Mouse (Mus musculus) G1E (cell line): Measurements from ENCODE around the gene Aen. TPM values are rescaled to one million over a fixed set of nuclear protein-coding genes. Genes with fewer than 3 reads are reported as not detected.

Experiments
- ATAC-seq: 2 replicates; pipeline ENCODE4 v1.8.0; 2016; ENCODE audit warnings: mild to moderate bottlenecking; ENCODE audit not compliant: insufficient number of reproducible peaks, poor library complexity, low FRiP score, severe bottlenecking; ENCODE audit errors: extremely low read depth
- DNase-seq: peaks from one replicate; pipeline ENCODE4 v3.0.0; 2012; ENCODE audit warnings: low spot score
- H3K27me3 ChIP-seq: 2 replicates; pipeline ENCODE4 v1.6.1; 2012; ENCODE audit warnings: mild to moderate bottlenecking, low read length, inconsistent platforms; ENCODE audit not compliant: insufficient read depth
- H3K36me3 ChIP-seq: replicated peaks from 2 replicates; pipeline ENCODE3; 2012; ENCODE audit warnings: mild to moderate bottlenecking, inconsistent platforms
- H3K4me1 ChIP-seq: 2 replicates; pipeline ENCODE4 v1.6.1; 2012; ENCODE audit warnings: low read depth, low read length, inconsistent platforms, mixed read lengths; ENCODE audit not compliant: insufficient read depth
- H3K4me3 ChIP-seq: 2 replicates; pipeline ENCODE4 v1.5.1; 2012; ENCODE audit warnings: low read depth, mild to moderate bottlenecking, inconsistent platforms, low read length, moderate library complexity, mixed read lengths
- H3K9me3 ChIP-seq: replicated peaks from 2 replicates; pipeline ENCODE4 v1.6.1; 2012; ENCODE audit warnings: inconsistent platforms
- CTCF ChIP-seq: IDR thresholded peaks from 2 replicates; pipeline ENCODE4 v1.5.1; 2012; ENCODE audit warnings: low read depth, low read length, inconsistent platforms, mixed read lengths
- GATA1 ChIP-seq: IDR thresholded peaks from 2 replicates; pipeline ENCODE4 v1.6.1; 2012; ENCODE audit warnings: borderline replicate concordance, low read length, inconsistent platforms, mixed read lengths
- GATA2 ChIP-seq: IDR thresholded peaks from 2 replicates; pipeline ENCODE4 v1.6.1; 2012; ENCODE audit warnings: low read depth, low read length, inconsistent platforms, borderline replicate concordance
- POLR2AphosphoS5 ChIP-seq: IDR thresholded peaks from 2 replicates; pipeline ENCODE4 v1.6.1; 2012; ENCODE audit warnings: low read depth, low read length, inconsistent platforms; ENCODE audit not compliant: insufficient replicate concordance
- TAL1 ChIP-seq: conservative IDR thresholded peaks from 2 replicates; pipeline ENCODE4 v1.6.1; 2012; ENCODE audit warnings: low read depth, low read length, inconsistent platforms, mixed read lengths
- polyA plus RNA-seq: library from polyadenylated mRNA; stranded (reverse); fragments of >175 nt; gene quantifications from 2 replicates; pipeline ENCODE4 v1.2.3, GENCODE M21; 2012
- total RNA-seq, 2 experiments: library from RNA; stranded (forward) in 1 of 2; stranded (reverse) in 1 of 2; fragments of 200-1000 nt in 1 of 2; fragments of >200 nt in 1 of 2; fragmentation: Nextera tagmentation in 1 of 2; gene quantifications; 2 replicates each; pipeline ENCODE4 v1.2.3; 2014 to 2017

Aen gene
- total RNA-seq (2014; fragmentation: Nextera tagmentation): 15.3 and 18.7 TPM in 2 replicates
- 38.7 and 43.5 TPM in 2 replicates for total RNA-seq (2017)
- 81.9 and 116 TPM in 2 replicates for polyA plus RNA-seq

GRCm38 (mm10) chr7:78895653-78896333 is at the start of gene Aen:
Aen (plus strand) TSS chr7:78895854.
- H3K36me3 ChIP-seq: peaks cover 24% of the 10 kb centered on the region
- TF ChIP-seq GATA2 (no peak), CTCF (no peak), GATA1 (no peak), POLR2AphosphoS5 (no peak)
- peak; percentile 100 for DNase-seq
- H3K4me1 ChIP-seq: peaks cover 34% of the 10 kb centered on the region
- peak; percentile 97 for ATAC-seq
- H3K27me3 ChIP-seq: peaks cover 4% of the 10 kb centered on the region; the same call in 1 of the 2 replicates
- no peaks in the 10 kb centered on the region for H3K9me3 ChIP-seq
- H3K4me3 ChIP-seq: peak within 1 kb of the TSS; percentile 94

GRCm38 (mm10) chr7:78846066-78846716 is 49.5 kb upstream of the Aen start:
- no peak for ATAC-seq
- no peak for DNase-seq
- Histone ChIP-seq H3K9me3 (no peaks in the 10 kb centered on the region), H3K4me1 (peaks cover 54% of the 10 kb centered on the region), H3K27me3 (no peaks in the 10 kb centered on the region), H3K4me3 (peak overlapping the region; percentile 81), H3K36me3 (peaks cover 38% of the 10 kb centered on the region)
- TF ChIP-seq CTCF: no peak
- no peak for TF ChIP-seq GATA2
- no peak for TF ChIP-seq GATA1
- no peak for TF ChIP-seq TAL1
- no peak for TF ChIP-seq POLR2AphosphoS5

DNA sequence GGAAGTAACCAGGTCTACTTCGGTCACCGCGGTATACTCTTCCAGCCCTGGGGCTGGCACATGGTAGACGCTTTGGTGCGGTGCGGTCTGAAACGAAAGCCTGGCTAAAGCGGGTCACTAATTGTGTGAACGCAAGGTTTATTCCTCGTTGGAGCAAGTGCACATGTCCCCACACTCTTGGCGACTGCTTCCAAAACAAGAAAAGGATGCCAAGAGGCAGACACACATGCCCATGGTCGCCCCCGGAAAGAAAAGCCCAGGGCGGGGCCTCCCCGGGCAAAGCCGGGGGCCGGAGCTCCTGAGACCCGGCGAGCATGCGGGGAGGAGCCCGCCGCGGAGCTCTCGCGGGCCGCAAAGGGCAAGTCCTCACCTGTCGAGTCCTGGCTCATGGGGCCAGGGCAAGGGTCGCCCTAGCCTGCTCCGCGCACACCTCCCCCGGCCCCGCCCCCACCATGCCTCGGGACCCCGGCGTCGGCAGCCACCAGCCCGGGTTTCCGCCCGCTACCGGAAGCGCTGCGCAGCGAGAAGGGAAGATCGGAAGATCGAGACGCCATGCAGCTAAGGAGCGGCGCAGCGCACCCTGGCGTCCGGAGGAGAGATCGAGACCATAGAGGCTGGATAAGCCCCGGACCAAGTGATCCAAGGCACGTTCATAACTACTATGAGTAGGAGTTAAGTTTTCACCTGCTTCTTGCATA is 48.8 kb upstream of the Aen start, which contains the start of gene Det1:
Gene Det1 (minus strand): TSS at position 527 of the 698 bp plus-strand sequence.
- peaks cover 53% of the 10 kb centered on the region for H3K4me1 ChIP-seq
- peak; percentile 87 for ATAC-seq

DNA sequence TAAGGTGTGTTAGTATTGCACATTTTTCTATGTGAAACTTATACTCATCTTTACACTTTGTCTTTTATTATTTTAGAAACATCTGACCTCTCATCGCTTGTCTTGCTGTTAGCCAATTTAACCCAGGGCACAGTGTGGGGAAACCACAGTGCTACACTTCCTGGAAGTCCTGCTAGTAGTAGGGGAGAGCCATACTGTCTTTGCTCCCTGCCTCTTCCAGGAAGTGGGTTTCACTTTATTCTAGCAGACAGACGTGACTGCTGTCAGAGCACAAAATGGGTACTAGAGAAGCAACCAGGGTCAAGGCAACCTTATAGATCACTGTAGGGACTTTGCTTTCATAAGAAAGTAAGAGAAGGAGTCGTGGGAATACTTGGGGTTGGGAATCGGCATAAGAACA is 41.6 kb upstream of the Aen start:
- no peak for ATAC-seq

More for the DNA sequence above, 48.8 kb upstream of the Aen start, which contains the start of gene Det1:
- H3K36me3 ChIP-seq: peaks cover 31% of the 10 kb centered on the region
- peak; percentile 90 for DNase-seq
- no peaks in the 10 kb centered on the region for H3K9me3 ChIP-seq
- H3K4me3 ChIP-seq: peak within 1 kb of the TSS; percentile 81
- no peaks in the 10 kb centered on the region for H3K27me3 ChIP-seq
- TF ChIP-seq CTCF (peak; percentile 69), POLR2AphosphoS5 (no peak)

GRCm38 (mm10) chr7:78855044-78855655 is 40.5 kb upstream of the Aen start:
- Histone ChIP-seq H3K9me3 (no peaks in the 10 kb centered on the region), H3K4me1 (peaks cover 41% of the 10 kb centered on the region), H3K4me3 (no peak overlapping the region), H3K36me3 (no peaks in the 10 kb centered on the region), H3K27me3 (no peaks in the 10 kb centered on the region; the same call in 1 of the 2 replicates)
- no peak for ATAC-seq
- no peak for DNase-seq
- TF ChIP-seq TAL1: no peak
- no peak for TF ChIP-seq GATA2
- no peak for TF ChIP-seq CTCF
- TF ChIP-seq GATA1: no peak
- TF ChIP-seq POLR2AphosphoS5: no peak

More for the DNA sequence above, 41.6 kb upstream of the Aen start:
- Histone ChIP-seq H3K4me1 (peaks cover 46% of the 10 kb centered on the region), H3K4me3 (no peak overlapping the region; the same call in 1 of the 2 replicates), H3K27me3 (no peaks in the 10 kb centered on the region; the same call in 1 of the 2 replicates), H3K9me3 (no peaks in the 10 kb centered on the region), H3K36me3 (no peaks in the 10 kb centered on the region)
- DNase-seq: peak; percentile 29
- no peak for TF ChIP-seq CTCF
- TF ChIP-seq GATA2: no peak
- no peak for TF ChIP-seq GATA1
- no peak for TF ChIP-seq TAL1
